Mouse (Mus musculus) megakaryocyte, embryonic 14.5 days (primary cell): ENCODE data around the gene Nosip. TPM values are rescaled to one million over a fixed set of nuclear protein-coding genes. Genes with fewer than 3 reads are reported as not detected.

Experiments
- H3K27me3 ChIP-seq: replicated peaks from 2 replicates; pipeline ENCODE3; 2012; ENCODE audit warnings: inconsistent platforms
- H3K36me3 ChIP-seq: replicated peaks from 2 replicates; pipeline ENCODE3; 2012; ENCODE audit warnings: low read length, inconsistent platforms, mixed read lengths
- H3K4me1 ChIP-seq: 2 replicates; pipeline ENCODE4 v1.6.1; 2012; ENCODE audit warnings: inconsistent platforms
- H3K4me3 ChIP-seq: replicated peaks from 2 replicates; pipeline ENCODE3; 2012; ENCODE audit warnings: moderate library complexity, mild to moderate bottlenecking, inconsistent platforms
- H3K9me3 ChIP-seq: 2 replicates; pipeline ENCODE4 v1.6.1; 2012; ENCODE audit warnings: inconsistent platforms
- FLI1 ChIP-seq: IDR thresholded peaks from 2 replicates; pipeline ENCODE4 v1.6.1; 2012; ENCODE audit warnings: low read length, inconsistent platforms, mixed read lengths
- GATA1 ChIP-seq: IDR thresholded peaks from 3 replicates; pipeline ENCODE4 v1.6.1; 2012; ENCODE audit warnings: mixed read lengths, low read length, inconsistent platforms, borderline replicate concordance
- polyA plus RNA-seq: library from polyadenylated mRNA; stranded (reverse); fragments of >175 nt; gene quantifications from 2 replicates; pipeline ENCODE4 v1.2.3, GENCODE M21; 2012; ENCODE audit warnings: low replicate concordance; ENCODE audit not compliant: insufficient read depth

The Nosip gene
- polyA plus RNA-seq, 1 experiment: 150 TPM

- TF ChIP-seq FLI1 (no peak), GATA1 (no peak)
- peaks cover 14% of the 10 kb centered on the region for H3K9me3 ChIP-seq
- peaks cover 14% of the 10 kb centered on the region for H3K36me3 ChIP-seq
- peaks cover 75% of the 10 kb centered on the region for H3K4me1 ChIP-seq
- peaks cover 32% of the 10 kb centered on the region for H3K27me3 ChIP-seq
- H3K4me3 ChIP-seq: peak overlapping the region; percentile 87
These were observed 21.2 kb downstream of the Nosip start for GRCm38 (mm10) chr7:45083300-45083890.

- Histone ChIP-seq H3K36me3 (peaks cover 11% of the 10 kb centered on the region), H3K27me3 (peaks cover 39% of the 10 kb centered on the region), H3K4me3 (no peak overlapping the region), H3K4me1 (peaks cover 68% of the 10 kb centered on the region), H3K9me3 (peaks cover 11% of the 10 kb centered on the region)
- TF ChIP-seq FLI1: no peak
- TF ChIP-seq GATA1: no peak
These were observed 23.9 kb downstream of the Nosip start for GRCm38 (mm10) chr7:45086084-45086483.

- Histone ChIP-seq H3K9me3 (peaks cover 9% of the 10 kb centered on the region), H3K36me3 (peaks cover 9% of the 10 kb centered on the region), H3K4me3 (no peak overlapping the region), H3K4me1 (peaks cover 64% of the 10 kb centered on the region), H3K27me3 (peaks cover 55% of the 10 kb centered on the region)
- TF ChIP-seq GATA1 (no peak), FLI1 (no peak)
These were observed 26.4 kb downstream of the Nosip start for GRCm38 (mm10) chr7:45088597-45088996.

- Histone ChIP-seq H3K27me3 (peaks cover 60% of the 10 kb centered on the region), H3K4me1 (peaks cover 68% of the 10 kb centered on the region), H3K4me3 (no peak overlapping the region)
These were observed 28.2 kb downstream of the Nosip start for GRCm38 (mm10) chr7:45090251-45090977.

GRCm38 (mm10) chr7:45091001-45091990 is 29.1 kb downstream of the Nosip start:
- Histone ChIP-seq H3K36me3 (peaks cover 3% of the 10 kb centered on the region), H3K9me3 (peaks cover 4% of the 10 kb centered on the region; the same call in 1 of the 2 replicates), H3K4me3 (no peak overlapping the region), H3K4me1 (peaks cover 65% of the 10 kb centered on the region), H3K27me3 (peaks cover 60% of the 10 kb centered on the region)
- TF ChIP-seq FLI1: no peak
- no peak for TF ChIP-seq GATA1

More at GRCm38 (mm10) chr7:45090251-45090977, 28.2 kb downstream of the Nosip start:
- no peak for TF ChIP-seq FLI1
- TF ChIP-seq GATA1: no peak
- Histone ChIP-seq H3K9me3 (peaks cover 9% of the 10 kb centered on the region), H3K36me3 (peaks cover 9% of the 10 kb centered on the region)

- H3K27me3 ChIP-seq: peaks cover 58% of the 10 kb centered on the region
- H3K4me3 ChIP-seq: peak within 1 kb of the TSS; percentile 56
- peaks cover 60% of the 10 kb centered on the region for H3K4me1 ChIP-seq
- H3K36me3 ChIP-seq: no peaks in the 10 kb centered on the region
- no peaks in the 10 kb centered on the region for H3K9me3 ChIP-seq
- TF ChIP-seq GATA1 (no peak), FLI1 (no peak)
These were observed 29.8 kb downstream of the Nosip start, which contains the start of gene Rcn3 for GRCm38 (mm10) chr7:45092048-45092447. TSS of gene Rcn3 (minus strand) at chr7:45092221.

GRCm38 (mm10) chr7:45092828-45093515 is 30.7 kb downstream of the Nosip start:
- Histone ChIP-seq H3K36me3 (no peaks in the 10 kb centered on the region), H3K9me3 (no peaks in the 10 kb centered on the region), H3K4me1 (peaks cover 62% of the 10 kb centered on the region), H3K27me3 (peaks cover 50% of the 10 kb centered on the region), H3K4me3 (no peak overlapping the region)
- TF ChIP-seq FLI1 (no peak), GATA1 (no peak)

GRCm38 (mm10) chr7:45093516-45093905 is 31.3 kb downstream of the Nosip start:
- H3K36me3 ChIP-seq: no peaks in the 10 kb centered on the region
- no peaks in the 10 kb centered on the region for H3K9me3 ChIP-seq
- H3K4me3 ChIP-seq: no peak overlapping the region
- H3K27me3 ChIP-seq: peaks cover 45% of the 10 kb centered on the region
- no peak for TF ChIP-seq GATA1
- TF ChIP-seq FLI1: no peak
- H3K4me1 ChIP-seq: peaks cover 67% of the 10 kb centered on the region

GRCm38 (mm10) chr7:45094121-45094520 is 31.9 kb downstream of the Nosip start:
- H3K9me3 ChIP-seq: no peaks in the 10 kb centered on the region
- H3K27me3 ChIP-seq: peaks cover 44% of the 10 kb centered on the region
- no peak overlapping the region for H3K4me3 ChIP-seq
- TF ChIP-seq GATA1 (no peak), FLI1 (no peak)
- H3K4me1 ChIP-seq: peaks cover 73% of the 10 kb centered on the region
- no peaks in the 10 kb centered on the region for H3K36me3 ChIP-seq
